Comparison of ENCODE assay signal across 16 mouse cellular contexts in genomic region chr1:60748286-60748685, GRCm38 (mm10).
"Had no signal": no experiment of that assay in that cellular context is flagged by ENCODE, and none has a peak within 500 bp of the region (broad histone marks: within the 10 kb centered on the region; RNA-seq: fewer than 3 reads in every experiment).

No protein-coding gene starts in this region.

- H3K4me1 ChIP-seq: liver, embryonic 13.5 days; midbrain, embryonic 12.5 days had no signal

- H3K4me3 ChIP-seq: kidney, embryonic 15.5 days; left cerebral cortex, adult 2 months; liver, embryonic 13.5 days; midbrain, embryonic 12.5 days; myocyte; stomach, embryonic 15.5 days had no signal

- H3K36me3 ChIP-seq: kidney, embryonic 15.5 days; liver, embryonic 13.5 days; midbrain, embryonic 12.5 days; stomach, embryonic 15.5 days had no signal

- ATAC-seq: midbrain, embryonic 16.5 days had no signal

- DNase-seq: kidney, adult 11 months; kidney, adult 8-10 months; kidney, postnatal 10 days; kidney, postnatal 36 days; layer of hippocampus, postnatal 36 days; liver, embryonic 13.5 days; lung, adult 2 months; lung, postnatal 14 days; lung, postnatal 4 days; thymus, postnatal 25 days had no signal

- H3K27ac ChIP-seq: kidney, embryonic 15.5 days; left cerebral cortex, adult 2 months; liver, embryonic 13.5 days; midbrain, embryonic 12.5 days; stomach, embryonic 15.5 days had no signal

- H3K9me3 ChIP-seq: kidney, embryonic 15.5 days; liver, embryonic 13.5 days; midbrain, embryonic 12.5 days; stomach, embryonic 15.5 days had no signal

- H3K27me3 ChIP-seq: kidney, embryonic 15.5 days; liver, embryonic 13.5 days; midbrain, embryonic 12.5 days; stomach, embryonic 15.5 days had no signal

- H3K4me2 ChIP-seq: kidney, embryonic 15.5 days; liver, embryonic 13.5 days; midbrain, embryonic 12.5 days; stomach, embryonic 15.5 days had no signal

- H3K9ac ChIP-seq: kidney, embryonic 15.5 days; liver, embryonic 13.5 days; midbrain, embryonic 12.5 days; stomach, embryonic 15.5 days had no signal
